8 mouse cellular contexts compared by ENCODE assay signal in the genomic region with DNA sequence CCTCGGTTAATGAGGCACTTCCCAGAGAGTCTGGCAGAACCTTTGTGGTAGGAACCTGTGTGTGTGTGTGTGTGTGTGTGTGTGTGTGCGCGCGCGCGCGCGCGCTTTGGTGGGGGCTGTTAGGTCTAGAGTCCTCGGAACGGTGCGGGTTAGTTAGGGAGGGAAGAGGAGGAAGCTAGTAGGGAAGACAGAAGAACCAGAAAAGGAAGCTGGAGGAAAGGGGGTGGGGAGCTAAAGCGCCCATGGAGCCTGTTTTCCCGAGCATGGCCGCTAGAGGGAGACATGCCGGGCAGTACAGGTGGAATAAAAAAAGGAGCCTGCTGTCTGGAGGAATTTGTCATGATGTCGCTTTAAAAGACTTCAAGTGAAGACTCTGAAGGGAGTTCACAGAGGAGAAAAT. TPM values are rescaled to one million over a fixed set of nuclear protein-coding genes. Genes with fewer than 3 reads are reported as not detected.
DNase-seq lines count a peak whose midpoint lies in the region; ATAC-seq lines count a peak whose summit lies in the region.

No protein-coding gene starts in this region.

- 0 out of 2 replicates have a peak, but pooled peaks have one; percentile 8 for ATAC-seq in intestine, embryonic 14.5 days (replicated peaks; ENCODE audit: low FRiP score, low TSS enrichment, low read depth)
- ATAC-seq in midbrain, embryonic 11.5 days (ENCODE audit: low FRiP score): peak; percentile 20
- ATAC-seq in stomach, embryonic 15.5 days (ENCODE audit: insufficient read depth, low FRiP score, low read depth): peak; percentile 14; the same call in 1 of the 2 replicates

- no peaks in the 10 kb centered on the region for H3K9me3 ChIP-seq in intestine, embryonic 14.5 days (ENCODE audit: control insufficient read depth, low read length)
- H3K9me3 ChIP-seq in midbrain, embryonic 11.5 days (ENCODE audit: control insufficient read depth, low read length): no peaks in the 10 kb centered on the region
- H3K9me3 ChIP-seq in stomach, embryonic 15.5 days: no peaks in the 10 kb centered on the region

- intact Hi-C loops in left cerebral cortex, postnatal 10 days (cut with DNase I): loop anchor here (10.0 kb wide), 1 partner anchor 443 kb away; a partner anchor contains a TSS

- no peak overlapping the region for H3K9ac ChIP-seq in intestine, embryonic 14.5 days (ENCODE audit: low read length)
- H3K9ac ChIP-seq in midbrain, embryonic 11.5 days (ENCODE audit: low read length): no peak overlapping the region
- H3K9ac ChIP-seq in stomach, embryonic 15.5 days: no peak overlapping the region

- H3K27ac ChIP-seq in intestine, embryonic 14.5 days (ENCODE audit: low read depth): no peak overlapping the region
- no peak overlapping the region for H3K27ac ChIP-seq in midbrain, embryonic 11.5 days (ENCODE audit: low read depth, low read length)
- no peak overlapping the region for H3K27ac ChIP-seq in stomach, embryonic 15.5 days

- no peaks in the 10 kb centered on the region for H3K36me3 ChIP-seq in intestine, embryonic 14.5 days (ENCODE audit: control insufficient read depth, insufficient read depth, low read length)
- H3K36me3 ChIP-seq in midbrain, embryonic 11.5 days (ENCODE audit: control insufficient read depth, insufficient read depth, low read length): no peaks in the 10 kb centered on the region
- H3K36me3 ChIP-seq in stomach, embryonic 15.5 days: no peaks in the 10 kb centered on the region

- peak; percentile 15 for DNase-seq in cerebellum, adult 11 months
- no peak for DNase-seq in cerebellum, adult 9-11 months
- peak; percentile 35 for DNase-seq in cerebellum, adult 9-10 months
- peak; percentile 61 to 82 for DNase-seq in frontal cortex, postnatal 10 days (ENCODE audit: low spot score in 2 of 2)
- DNase-seq in intestine, embryonic 14.5 days (ENCODE audit: low spot score): peak; percentile 87
- DNase-seq in left cerebral cortex, postnatal 10 days (ENCODE audit: extremely low spot score in 1 of 2, low spot score in 2 of 2): peak; percentile 73 to 82
- DNase-seq in midbrain, embryonic 11.5 days (ENCODE audit: low spot score, missing footprints): peak; percentile 99

- peaks cover 55% of the 10 kb centered on the region for H3K27me3 ChIP-seq in intestine, embryonic 14.5 days (replicated peaks; ENCODE audit: control insufficient read depth, insufficient read depth, low read length)
- peaks cover 28% of the 10 kb centered on the region for H3K27me3 ChIP-seq in midbrain, embryonic 11.5 days (ENCODE audit: control insufficient read depth, insufficient read depth, low read length)
- peaks cover 40% of the 10 kb centered on the region for H3K27me3 ChIP-seq in stomach, embryonic 15.5 days (replicated peaks)

- H3K4me1 ChIP-seq in intestine, embryonic 14.5 days (replicated peaks; ENCODE audit: control insufficient read depth, insufficient read depth, low read length): 0 out of 2 replicates have a peak, but pooled peaks cover 5% of the 10 kb centered on the region
- H3K4me1 ChIP-seq in midbrain, embryonic 11.5 days (ENCODE audit: control insufficient read depth, insufficient read depth, low read length): no peaks in the 10 kb centered on the region
- no peaks in the 10 kb centered on the region for H3K4me1 ChIP-seq in stomach, embryonic 15.5 days

- no peak overlapping the region for H3K4me3 ChIP-seq in intestine, embryonic 14.5 days (ENCODE audit: low read depth, low read length)
- H3K4me3 ChIP-seq in midbrain, embryonic 11.5 days (ENCODE audit: low read depth, low read length): no peak overlapping the region
- H3K4me3 ChIP-seq in stomach, embryonic 15.5 days (replicated peaks): no peak overlapping the region

- under 1% methylated on average over 17 of the region's 17 CpGs for WGBS in intestine, embryonic 14.5 days
- WGBS in midbrain, embryonic 11.5 days: under 1% methylated on average over 17 of the region's 17 CpGs
- 1% methylated on average over 17 of the region's 17 CpGs for WGBS in stomach, embryonic 15.5 days

- H3K4me2 ChIP-seq in intestine, embryonic 14.5 days (ENCODE audit: low read length): peak overlapping the region; percentile 26
- peak overlapping the region; percentile 33 for H3K4me2 ChIP-seq in midbrain, embryonic 11.5 days
- peak overlapping the region; percentile 32; the same call in 1 of the 2 replicates for H3K4me2 ChIP-seq in stomach, embryonic 15.5 days

RNA-seq across cellular contexts. Expression of a gene that starts 1.2 kb away (rescaled TPM):
- 1.8 and 2.6 TPM in 2 replicates for polyA plus RNA-seq in intestine, embryonic 14.5 days (2014; fragmentation: Nextera tagmentation; extraction: Ambion mirVana)
- 10 to 100 TPM; 36.5 TPM for total RNA-seq in left cerebral cortex, postnatal 10 days (2021)
- polyA plus RNA-seq in midbrain, embryonic 11.5 days (2014; fragmentation: Nextera tagmentation; extraction: Ambion mirVana): 0.53 and 1.1 TPM in 2 replicates
- 2.4 and 2.8 TPM in 2 replicates for polyA plus RNA-seq in stomach, embryonic 15.5 days (2015; fragmentation: Nextera tagmentation; extraction: Ambion mirVana)
